Mouse (Mus musculus): ENCODE measurements at regions not wholly inside any gene's neighbourhood (a gene's known extent, or its start where the extent isn't known, plus 50 kb on each side); places are given as distances from the start of the nearest gene placed in this dataset.
"Not testable (repeated sequence)": the region's sequence is repeated elsewhere in the genome, so short reads cannot be mapped to it uniquely, and the experiment has no call there.

DNA sequence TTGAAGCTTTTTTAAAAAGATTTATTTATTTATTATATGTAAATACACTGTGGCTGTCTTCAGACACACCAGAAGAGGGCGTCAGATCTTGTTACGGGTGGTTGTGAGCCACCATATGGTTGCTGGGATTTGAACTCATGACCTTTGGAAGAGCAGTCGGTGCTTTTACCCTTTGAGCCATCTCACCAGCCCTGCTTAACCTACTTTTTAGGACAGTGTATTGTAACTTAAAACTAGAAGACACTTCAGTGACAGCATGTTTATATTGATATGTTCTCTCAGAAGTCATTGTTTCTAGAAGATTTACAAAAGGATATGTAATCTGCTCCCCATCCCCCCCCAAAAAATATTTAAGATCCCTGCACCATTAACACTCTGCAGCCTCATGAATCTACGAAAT is 69.3 kb upstream of the Rack1 start:
- ATAC-seq (ENCODE audit: insufficient read depth, low FRiP score, low TSS enrichment), result not testable (repeated sequence)

GRCm38 (mm10) chr11:48746503-48746902 is 53.6 kb upstream of the Rack1 start:
- H3K9ac ChIP-seq (ENCODE audit: low read length), result no peak overlapping the region
- WGBS, result 100% methylated on average over 1 of the region's 1 CpGs
- H3K4me2 ChIP-seq (ENCODE audit: low read depth), result no peak overlapping the region
- DNase-seq (ENCODE audit: low spot score), result no peak
- no peaks in the 10 kb centered on the region for H3K27me3 ChIP-seq (ENCODE audit: control insufficient read depth, insufficient read depth, low read length)
- H3K4me1 ChIP-seq (ENCODE audit: control insufficient read depth, insufficient read depth, low read length), result no peaks in the 10 kb centered on the region
- no peaks in the 10 kb centered on the region for H3K36me3 ChIP-seq (ENCODE audit: control insufficient read depth, insufficient read depth, low read length)
- no peak for ATAC-seq (ENCODE audit: insufficient read depth, low FRiP score, low TSS enrichment)
- H3K9me3 ChIP-seq (ENCODE audit: control insufficient read depth, low read length), result no peaks in the 10 kb centered on the region
- H3K27ac ChIP-seq (ENCODE audit: low read depth, low read length), result no peak overlapping the region
- no peak overlapping the region for H3K4me3 ChIP-seq (ENCODE audit: low read depth, low read length)

More for the DNA sequence above, 69.3 kb upstream of the Rack1 start:
- not testable (repeated sequence) for H3K4me2 ChIP-seq (ENCODE audit: low read depth); H3K9ac ChIP-seq (ENCODE audit: low read length); H3K27me3 ChIP-seq (ENCODE audit: control insufficient read depth, insufficient read depth, low read length); DNase-seq (ENCODE audit: low spot score); H3K9me3 ChIP-seq (ENCODE audit: control insufficient read depth, low read length); H3K36me3 ChIP-seq (ENCODE audit: control insufficient read depth, insufficient read depth, low read length); H3K4me3 ChIP-seq (ENCODE audit: low read depth, low read length); H3K27ac ChIP-seq (ENCODE audit: low read depth, low read length); H3K4me1 ChIP-seq (ENCODE audit: control insufficient read depth, insufficient read depth, low read length)
- 80% methylated on average over 4 of the region's 4 CpGs for WGBS

- H3K36me3 ChIP-seq (ENCODE audit: control insufficient read depth, insufficient read depth, low read length), result no peaks in the 10 kb centered on the region
- 77% methylated on average over 2 of the region's 2 CpGs for WGBS
- H3K9me3 ChIP-seq (ENCODE audit: control insufficient read depth, low read length), result no peaks in the 10 kb centered on the region
- H3K4me3 ChIP-seq (ENCODE audit: low read depth, low read length), result no peak overlapping the region
- no peak for DNase-seq (ENCODE audit: low spot score)
- ATAC-seq (ENCODE audit: insufficient read depth, low FRiP score, low TSS enrichment), result no peak
- no peaks in the 10 kb centered on the region for H3K4me1 ChIP-seq (ENCODE audit: control insufficient read depth, insufficient read depth, low read length)
- H3K27me3 ChIP-seq (ENCODE audit: control insufficient read depth, insufficient read depth, low read length), result no peaks in the 10 kb centered on the region
- no peak overlapping the region for H3K4me2 ChIP-seq (ENCODE audit: low read depth)
- no peak overlapping the region for H3K9ac ChIP-seq (ENCODE audit: low read length)
- no peak overlapping the region for H3K27ac ChIP-seq (ENCODE audit: low read depth, low read length)
Observed at GRCm38 (mm10) chr11:48748066-48748465, 52.1 kb upstream of the Rack1 start.
